Mouse (Mus musculus) liver, adult 2 months (tissue): ENCODE measurements at regions not wholly inside any gene's neighbourhood (a gene's known extent, or its start where the extent isn't known, plus 50 kb on each side); places are given as distances from the start of the nearest gene placed in this dataset.

Source experiments
- CTCF ChIP-seq: fragments of 200-500 bp; IDR thresholded peaks from 2 replicates; pipeline ENCODE4 v1.5.1; 2011; ENCODE audit warnings: low read depth, low read length, control low read depth
- POLR2A ChIP-seq: fragments of 200-500 bp; IDR thresholded peaks from 2 replicates; pipeline ENCODE4 v1.6.1; 2011; ENCODE audit warnings: low read length, control low read depth; ENCODE audit not compliant: insufficient read depth; ENCODE audit errors: extremely low read depth

GRCm38 (mm10) chr1:167905424-167905823 is 216.4 kb downstream of the Lmx1a start:
- no peak for TF ChIP-seq CTCF
- TF ChIP-seq POLR2A = no peak
